Mouse (Mus musculus): ENCODE data around the gene Hcn1.
"Not testable (repeated sequence)": the region's sequence is repeated elsewhere in the genome, so short reads cannot be mapped to it uniquely, and the experiment has no call there.

Gene Hcn1

GRCm38 (mm10) chr13:117892076-117892475 is 290.0 kb downstream of the Hcn1 start:
- no peak for DNase-seq

GRCm38 (mm10) chr13:117898052-117898451 is 295.9 kb downstream of the Hcn1 start:
- no peak for DNase-seq

DNA sequence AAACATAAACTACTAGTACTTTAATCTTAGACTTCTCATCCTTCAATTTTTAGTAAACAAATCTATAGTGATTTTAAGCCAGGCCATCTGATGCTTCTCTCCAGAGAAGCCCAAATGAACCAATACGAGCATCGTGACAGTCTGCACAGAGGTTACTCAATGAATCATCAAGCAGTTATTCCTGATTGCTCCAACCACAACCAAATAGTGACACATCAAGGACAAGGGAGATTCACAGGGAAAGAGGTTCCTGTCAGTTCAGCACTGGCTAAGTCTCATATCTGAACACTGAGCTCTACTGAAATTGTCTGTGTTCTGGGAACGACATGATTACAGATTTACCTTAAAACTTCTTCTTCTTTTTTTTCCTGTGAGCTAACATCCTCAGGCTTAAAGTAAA is 305.7 kb downstream of the Hcn1 start:
- DNase-seq, result no peak

DNA sequence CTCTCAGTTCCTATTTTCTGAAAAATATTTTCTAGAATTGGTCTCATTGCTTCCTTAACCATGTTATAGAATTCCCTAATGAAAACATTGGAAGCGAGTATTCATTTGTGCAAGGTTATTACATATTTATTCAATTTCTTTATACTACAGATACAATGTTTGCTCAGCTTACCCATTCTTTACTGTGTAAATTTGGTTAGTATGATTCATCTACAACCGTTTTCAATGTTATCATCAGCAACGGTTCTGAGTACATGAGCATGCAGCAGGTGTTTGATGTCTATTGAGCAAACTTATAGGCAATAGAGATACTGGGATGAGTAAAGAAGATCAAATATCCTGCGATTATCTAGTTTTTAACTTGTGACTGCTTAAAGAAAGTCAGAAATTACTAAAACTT is 327.6 kb downstream of the Hcn1 start:
- DNase-seq, result no peak

DNA sequence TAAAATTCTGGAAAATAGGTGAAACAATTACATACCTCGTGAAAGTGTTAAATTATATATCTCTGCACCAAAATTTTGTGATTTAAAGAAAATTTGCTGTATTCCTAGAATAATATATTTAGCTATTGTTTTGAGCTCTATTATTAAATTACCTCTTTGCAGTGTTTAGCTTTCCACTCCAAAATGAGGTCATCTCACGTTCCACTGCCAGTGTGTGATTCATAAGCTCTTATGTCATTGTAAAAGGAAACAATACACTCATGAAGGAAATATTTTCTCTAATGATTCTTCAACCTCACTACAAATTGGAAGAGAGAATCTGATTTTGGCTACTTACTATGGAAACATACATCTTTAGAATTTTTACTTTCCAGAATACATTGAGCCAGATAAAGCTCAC is 329.6 kb downstream of the Hcn1 start:
- DNase-seq, result no peak

- DNase-seq, result no peak
Observed at GRCm38 (mm10) chr13:117938761-117939160, 336.6 kb downstream of the Hcn1 start.

DNA sequence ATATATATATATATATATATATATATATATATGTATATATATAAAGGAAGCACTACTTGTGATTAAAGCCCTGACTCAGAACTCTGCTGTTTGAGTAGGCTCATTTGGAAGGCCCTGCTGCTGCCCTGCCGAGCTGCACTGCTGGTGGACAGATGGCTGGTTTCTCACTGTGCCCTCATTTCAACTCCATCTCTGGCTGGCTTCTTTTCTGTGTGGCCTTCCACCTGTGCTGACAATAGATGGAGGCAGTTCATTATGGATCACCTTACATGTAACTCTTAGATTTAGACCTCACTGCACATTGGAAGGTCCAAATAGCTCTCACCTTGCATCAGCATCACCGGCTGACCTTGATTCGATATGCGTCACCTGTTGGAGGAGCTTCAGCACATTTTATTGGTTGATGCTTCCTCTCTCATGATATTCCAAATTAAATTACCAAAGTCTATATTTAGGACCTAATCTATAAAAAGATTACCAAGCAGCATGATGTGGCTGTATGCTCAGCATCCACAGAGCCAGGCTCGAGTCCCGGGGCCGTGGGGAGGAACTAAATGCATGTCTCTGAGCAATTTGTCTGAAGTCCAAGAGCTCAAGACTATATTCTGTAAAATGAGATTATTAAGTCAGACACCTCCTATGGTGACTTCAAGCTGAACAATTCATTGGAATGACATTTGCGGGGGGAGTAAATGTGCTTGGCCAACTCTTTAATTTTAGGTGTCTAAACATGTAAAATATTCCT is 338.6 kb downstream of the Hcn1 start:
- DNase-seq, result no peak

DNA sequence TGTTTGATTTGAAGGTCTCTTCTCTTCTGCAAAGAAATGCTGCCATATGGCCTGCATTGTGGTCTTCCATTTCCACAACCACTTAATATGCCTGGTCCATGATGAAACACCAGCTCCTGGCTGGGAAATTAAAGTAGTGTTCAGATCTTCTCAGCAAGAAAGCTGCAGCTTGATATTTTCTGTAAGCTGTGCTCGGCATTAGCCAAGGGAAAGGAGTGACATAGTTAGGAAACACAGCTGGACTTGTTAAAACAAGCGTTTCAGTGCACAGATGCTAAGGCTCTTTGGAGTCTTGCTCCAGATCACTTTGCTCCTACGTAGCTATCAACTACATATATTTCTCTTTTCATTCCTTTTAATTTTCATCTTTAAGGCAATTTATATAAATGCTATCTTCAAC is 344.7 kb downstream of the Hcn1 start:
- DNase-seq, result no peak

GRCm38 (mm10) chr13:117947704-117948376 is 345.7 kb downstream of the Hcn1 start:
- no peak for DNase-seq

GRCm38 (mm10) chr13:117958496-117959421 is 356.6 kb downstream of the Hcn1 start:
- DNase-seq, result no peak

- no peak for DNase-seq
Observed at GRCm38 (mm10) chr13:117964620-117965019, 362.5 kb downstream of the Hcn1 start.

- no peak for DNase-seq
Observed at GRCm38 (mm10) chr13:117975382-117975781, 373.3 kb downstream of the Hcn1 start.

DNA sequence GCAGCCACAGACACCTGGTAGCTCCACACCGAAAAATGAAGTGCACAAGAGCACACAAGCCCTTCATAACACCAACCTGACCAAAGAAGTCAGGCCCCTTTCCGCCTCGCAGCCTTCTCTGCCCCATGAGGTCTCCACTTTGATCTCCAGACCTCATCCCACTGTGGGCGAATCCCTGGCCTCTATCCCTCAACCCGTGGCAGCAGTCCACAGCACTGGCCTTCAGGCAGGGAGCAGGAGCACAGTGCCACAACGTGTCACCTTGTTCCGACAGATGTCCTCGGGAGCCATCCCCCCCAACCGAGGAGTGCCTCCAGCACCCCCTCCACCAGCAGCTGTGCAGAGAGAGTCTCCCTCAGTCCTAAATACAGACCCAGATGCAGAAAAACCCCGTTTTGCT is 373.7 kb downstream of the Hcn1 start:
- no peak for DNase-seq

- no peak for DNase-seq
Observed at GRCm38 (mm10) chr13:117984339-117984738, 382.2 kb downstream of the Hcn1 start.

DNA sequence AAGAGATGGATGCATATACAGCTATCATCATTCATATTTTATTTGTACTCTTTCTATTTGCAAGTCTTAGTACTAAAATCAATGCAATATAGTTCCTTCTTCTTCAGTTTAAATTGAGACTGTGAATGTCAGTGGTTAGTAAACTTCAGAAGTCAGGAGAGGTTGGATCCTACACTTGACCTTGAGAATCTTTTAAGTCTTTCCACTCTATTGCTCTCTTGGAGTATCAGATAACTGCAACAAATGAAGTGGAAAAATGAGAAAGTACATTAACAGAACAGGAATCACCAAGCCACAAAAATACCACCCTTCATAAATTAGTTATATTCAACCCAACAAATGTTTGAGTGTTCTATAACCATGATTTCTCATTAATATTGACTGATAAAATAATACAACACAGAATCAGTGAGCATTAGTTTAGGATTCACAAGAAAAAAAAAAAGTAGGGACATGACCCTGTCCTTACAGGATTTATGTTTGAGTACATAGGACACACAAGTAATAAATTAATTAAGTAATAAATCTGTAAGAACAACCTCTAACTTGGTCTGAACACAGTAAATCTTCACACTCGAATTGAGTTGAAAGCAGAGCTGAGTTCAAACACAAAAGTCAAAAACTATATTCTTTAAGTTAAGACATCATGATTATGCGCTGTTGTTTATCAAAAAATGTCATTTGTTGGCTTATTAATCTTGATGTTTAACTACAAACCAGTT is 397.8 kb downstream of the Hcn1 start:
- no peak for DNase-seq

DNA sequence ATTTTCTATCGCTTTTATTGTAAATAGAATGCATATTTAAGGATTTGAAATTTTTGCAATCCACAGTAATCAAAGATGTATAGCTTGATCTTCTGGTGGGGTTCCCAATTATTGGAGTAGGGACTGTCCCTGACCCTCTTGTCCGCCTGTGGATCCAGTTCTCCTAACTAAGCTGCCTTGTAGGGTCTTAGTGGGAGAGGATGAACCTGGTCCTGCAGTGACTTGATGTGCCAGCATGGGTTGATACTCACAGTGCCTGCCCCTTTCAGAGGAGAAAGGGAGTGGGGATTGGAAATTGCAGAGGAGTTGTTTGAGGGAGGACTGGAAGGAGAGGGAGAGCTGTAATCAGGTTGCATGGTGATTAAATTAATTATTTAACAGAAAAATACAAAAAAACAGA is 398.4 kb downstream of the Hcn1 start:
- DNase-seq, result no peak

- DNase-seq, result no peak
Observed at GRCm38 (mm10) chr13:118021176-118021575, 419.1 kb downstream of the Hcn1 start.

- not testable (repeated sequence) for DNase-seq
Observed at GRCm38 (mm10) chr13:118022891-118023290, 420.8 kb downstream of the Hcn1 start.

DNA sequence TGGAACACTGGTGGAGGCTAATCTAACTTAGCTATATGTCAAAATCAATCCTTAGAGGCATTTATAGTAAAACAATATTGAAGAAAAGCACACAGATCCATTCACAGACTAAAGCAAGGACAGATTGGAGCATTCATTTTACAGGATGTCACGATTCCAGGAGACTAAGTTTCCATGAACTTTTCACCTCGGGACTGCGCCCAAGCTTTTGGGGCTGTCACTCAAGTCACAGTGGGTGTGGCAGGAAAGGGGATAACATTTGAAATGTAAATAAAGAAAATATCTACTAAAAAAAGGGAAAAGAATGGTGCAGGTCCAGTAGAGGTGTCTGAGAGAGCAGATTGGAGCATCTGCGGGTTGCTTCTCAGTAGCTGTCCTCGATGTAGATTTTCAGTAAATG is 421.3 kb downstream of the Hcn1 start:
- DNase-seq, result no peak

DNA sequence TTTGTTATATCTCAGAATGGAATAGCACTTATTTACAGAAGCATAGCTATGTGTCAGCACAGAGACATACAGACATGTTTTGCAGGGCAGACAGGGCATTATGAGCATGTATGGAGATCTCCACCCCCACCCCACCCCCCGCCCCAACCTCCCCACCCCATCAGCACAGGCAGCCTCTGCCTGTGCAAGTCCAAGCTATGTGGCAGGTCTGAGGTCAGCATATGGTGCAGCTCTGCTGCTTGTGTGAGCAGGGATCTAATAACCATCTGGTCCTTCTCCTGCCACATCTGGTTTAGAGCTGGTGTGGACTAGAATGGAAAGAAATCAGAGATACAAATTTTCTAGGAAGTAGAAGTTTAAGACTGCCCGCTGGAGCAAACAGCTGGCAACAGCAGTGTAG is 424.4 kb downstream of the Hcn1 start:
- no peak for DNase-seq

DNA sequence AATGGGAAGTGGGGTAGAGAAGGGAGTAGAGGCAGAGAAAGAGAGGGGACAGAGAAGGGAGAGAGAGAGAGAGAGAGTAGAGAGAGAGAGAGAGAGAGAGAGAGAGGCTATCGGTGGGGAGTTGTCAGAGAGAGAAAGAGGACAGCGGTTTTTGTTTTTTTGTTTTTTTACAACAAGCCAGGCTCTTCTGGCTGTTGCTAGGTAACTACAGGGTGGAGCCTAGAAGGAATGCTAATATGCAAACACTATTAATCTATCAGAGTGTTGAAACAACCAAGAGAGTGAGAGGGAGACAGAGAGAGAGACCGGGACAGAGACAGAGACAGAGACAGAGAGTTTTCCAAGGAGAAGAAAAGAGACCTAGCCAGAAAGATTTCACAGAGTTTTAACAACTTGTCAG is 425.7 kb downstream of the Hcn1 start:
- DNase-seq, result no peak

DNA sequence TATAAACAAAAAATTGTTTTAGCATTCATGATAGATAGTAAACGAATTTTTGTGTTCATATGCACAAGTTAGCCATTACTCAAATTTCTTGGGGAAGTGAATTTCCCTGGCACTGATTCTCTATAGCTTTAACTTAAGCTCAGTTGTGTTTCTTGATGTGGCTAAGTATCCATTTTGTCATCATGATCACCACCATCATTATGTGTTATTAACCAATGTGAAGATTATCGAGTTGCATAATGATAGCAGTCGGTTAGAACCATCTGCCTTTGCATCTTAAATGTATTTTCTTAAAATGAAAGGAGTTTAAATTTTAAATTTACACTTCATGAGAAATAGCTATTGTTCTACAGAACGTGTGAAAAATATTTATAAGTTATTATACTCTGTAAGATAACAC is 426.5 kb downstream of the Hcn1 start:
- DNase-seq, result no peak

DNA sequence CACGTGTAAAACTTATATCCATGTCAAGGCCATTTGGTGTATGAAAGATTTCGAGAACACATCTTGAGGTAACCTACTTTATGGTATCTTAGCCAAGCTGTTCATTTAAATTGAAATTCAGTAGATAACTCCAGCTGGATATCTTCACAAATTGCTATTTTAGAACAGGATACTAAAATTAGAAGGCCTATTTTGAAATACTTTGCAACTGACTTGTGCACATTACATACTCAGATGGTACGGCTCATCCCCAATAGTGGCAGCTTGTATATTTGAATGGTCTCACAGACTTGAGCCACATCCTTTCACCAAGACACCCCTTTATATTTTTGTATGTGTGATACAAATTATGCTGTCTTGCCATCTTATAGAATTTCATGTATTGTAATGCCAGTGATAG is 427.5 kb downstream of the Hcn1 start:
- no peak for DNase-seq
